Mouse (Mus musculus) cerebellum, adult 11 months (tissue): ENCODE results near the gene B4galt2.

Source experiments
- DNase-seq: peaks from one replicate; pipeline ENCODE4 v3.0.0; 2022

The B4galt2 gene

DNA sequence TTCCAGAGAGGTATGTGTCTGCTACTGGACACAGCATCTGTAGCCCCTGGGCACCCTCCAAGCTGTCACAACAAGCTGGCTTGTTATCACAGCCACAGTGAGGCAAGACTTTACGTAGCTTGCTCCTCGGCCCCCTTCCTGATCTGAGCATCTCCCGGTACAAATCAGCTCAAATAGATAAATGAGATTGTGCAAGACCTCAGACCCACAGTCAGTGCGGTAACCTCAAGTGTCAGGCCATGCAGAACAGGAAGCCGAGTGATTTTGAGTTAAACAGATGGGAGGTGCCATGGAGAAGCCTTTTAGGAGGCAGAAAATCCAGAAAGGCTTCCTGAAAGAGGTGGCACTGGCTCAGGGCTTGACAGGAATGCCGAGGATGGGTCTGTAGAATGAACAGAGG lies 16.3 kb downstream of the B4galt2 start:
- no peak for DNase-seq

DNA sequence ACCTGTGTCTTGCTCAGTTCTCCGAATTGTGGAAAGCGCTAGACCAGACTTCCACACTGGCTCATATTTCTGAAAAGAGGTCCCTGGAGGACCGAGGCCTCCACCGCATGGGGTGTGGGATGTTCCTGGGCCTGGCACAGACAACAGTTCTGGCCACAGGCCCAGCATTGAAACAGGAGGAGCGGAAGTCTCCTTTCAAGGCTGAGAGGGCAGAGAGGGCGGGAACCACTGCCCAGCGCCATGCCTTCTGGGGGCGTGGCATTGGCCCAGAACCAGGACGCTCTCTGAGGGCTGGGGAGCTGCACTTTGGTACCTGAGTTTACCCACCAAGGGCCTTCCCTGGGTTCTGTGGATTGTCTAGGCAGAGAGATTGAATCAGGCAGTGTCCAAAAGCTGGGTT lies 17.2 kb downstream of the B4galt2 start:
- no peak for DNase-seq

DNA sequence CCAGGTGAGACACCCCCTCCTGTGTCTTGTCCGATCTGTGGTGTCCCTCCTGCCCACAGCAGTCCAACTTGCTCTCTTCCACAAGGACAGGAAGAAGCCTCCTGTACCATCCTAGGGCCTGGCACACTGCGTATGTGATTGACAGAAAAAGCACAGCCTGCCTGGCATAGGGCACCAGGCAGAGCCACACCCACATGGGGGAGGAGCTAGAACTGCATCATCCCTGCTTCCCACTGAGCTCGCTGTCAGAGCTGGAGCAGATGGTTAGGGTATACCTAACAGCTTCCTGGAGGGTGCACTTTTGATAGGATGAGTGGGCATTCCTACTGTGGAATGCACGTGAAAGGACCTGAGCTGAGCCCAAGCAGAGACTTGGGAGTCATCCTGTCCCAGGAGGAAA lies 20.5 kb downstream of the B4galt2 start:
- DNase-seq: no peak

DNA sequence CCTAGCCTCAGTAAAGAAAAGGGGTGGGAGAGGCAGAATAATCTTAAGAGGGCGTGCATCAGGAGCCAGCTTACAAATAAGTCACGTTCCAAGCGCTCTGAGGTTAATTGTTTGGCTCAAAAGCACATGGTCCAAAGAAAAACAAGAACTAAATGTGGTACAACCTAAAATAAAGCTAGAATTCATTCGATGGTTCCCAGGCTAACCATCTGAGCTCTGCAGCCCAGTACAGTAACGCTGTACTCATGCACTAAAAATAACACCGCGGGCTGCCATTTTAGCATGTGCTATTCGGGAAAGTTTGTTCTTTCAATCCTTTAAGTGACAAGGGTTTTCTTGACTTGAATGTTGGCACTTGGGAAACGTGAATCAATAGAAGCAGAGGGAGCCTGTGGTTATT lies 22.7 kb downstream of the B4galt2 start:
- DNase-seq: no peak

DNA sequence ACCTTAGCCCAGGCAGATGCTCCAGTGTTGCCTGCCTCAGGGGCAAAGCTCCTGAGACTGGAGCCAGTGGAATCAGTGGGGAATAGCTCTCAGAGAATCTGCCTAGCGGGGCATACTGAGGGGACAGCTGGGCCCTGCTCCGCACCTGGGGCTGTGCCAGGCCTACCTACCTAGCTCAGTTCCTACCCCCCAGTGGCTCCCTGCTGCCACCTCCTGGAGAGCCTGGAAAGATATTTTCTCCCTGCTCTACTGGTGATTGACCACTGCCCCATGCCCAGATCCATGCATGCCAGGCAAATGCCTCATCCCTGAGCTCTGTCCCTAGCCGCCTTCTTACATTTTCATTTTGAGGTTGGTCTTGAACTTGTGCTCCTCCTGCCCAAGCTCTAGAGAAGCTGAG lies 24.5 kb downstream of the B4galt2 start:
- peak; percentile 55 for DNase-seq

DNA sequence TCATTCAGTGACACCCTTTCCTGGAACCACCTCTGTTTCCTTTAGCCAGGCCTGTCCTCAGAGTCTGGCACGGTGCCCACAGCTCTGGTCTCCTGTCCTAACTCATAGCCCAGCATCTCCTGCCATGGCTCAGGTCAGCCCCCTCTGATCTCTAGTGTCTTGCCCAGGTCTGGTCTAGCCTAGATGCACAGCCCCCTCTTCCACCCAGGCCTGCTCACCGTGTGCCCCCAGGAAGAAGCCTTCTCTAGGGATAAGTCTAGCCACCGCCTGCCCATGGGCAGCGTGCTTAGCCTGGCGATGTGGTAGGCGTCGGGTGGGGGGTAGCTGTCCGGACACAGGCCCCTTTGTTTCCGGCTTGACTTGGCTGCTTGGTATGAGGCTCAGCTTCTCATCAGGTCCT lies 28.1 kb downstream of the B4galt2 start:
- DNase-seq: no peak

DNA sequence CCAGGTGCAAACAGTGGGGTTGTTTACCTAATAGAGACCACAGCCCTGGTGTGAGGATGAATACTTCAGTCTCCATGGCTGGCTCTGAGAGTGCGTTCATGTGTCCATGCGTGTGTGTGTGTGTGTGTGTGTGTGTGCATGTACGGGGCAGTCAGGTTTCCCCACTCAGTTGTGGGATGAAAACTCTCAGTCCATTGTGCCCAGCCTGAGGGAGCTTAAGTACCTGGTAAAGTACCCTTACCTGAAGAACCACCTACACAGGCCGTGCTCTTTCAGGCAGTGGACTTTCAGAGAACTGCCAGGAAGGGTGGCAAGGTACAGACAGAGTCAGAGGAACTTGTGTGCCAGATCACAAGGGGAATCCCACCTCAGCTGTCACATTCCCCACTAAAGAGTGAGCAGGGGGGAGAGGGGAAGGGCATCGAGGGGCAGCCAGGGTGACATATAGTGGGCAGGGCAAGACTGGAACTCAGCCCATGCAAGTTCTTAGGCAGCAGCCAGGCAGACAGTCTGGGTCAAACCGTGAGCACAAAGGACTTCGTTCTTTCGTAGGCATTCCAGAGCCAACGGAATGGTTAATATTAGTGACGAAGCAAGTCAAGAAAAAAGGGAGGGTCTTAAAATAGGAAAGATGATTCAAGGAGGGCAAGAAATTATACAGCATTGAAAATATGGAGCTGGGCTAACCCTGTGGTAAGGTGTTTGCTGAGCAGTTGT lies 31.0 kb downstream of the B4galt2 start:
- no peak for DNase-seq

DNA sequence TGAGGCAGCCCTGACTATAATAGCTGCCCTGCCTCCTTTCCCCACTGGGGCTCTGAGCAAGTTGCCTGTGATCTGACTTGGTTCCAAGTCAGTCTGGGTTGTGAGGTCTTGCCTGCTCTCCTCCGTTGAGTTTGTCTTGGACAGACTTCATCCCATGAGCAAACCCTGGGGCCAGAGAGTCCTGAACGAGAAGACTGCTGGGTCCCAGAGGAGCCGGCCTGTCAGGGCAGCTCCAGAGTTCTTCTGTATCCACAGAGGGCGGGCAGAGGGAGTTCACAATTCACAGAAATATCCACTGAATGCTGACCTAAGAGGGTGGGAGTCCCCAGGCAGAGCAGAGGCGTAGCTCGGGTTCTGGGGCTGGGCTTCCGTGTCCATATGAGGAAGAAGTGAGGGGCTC lies 32.4 kb downstream of the B4galt2 start:
- DNase-seq: no peak

DNA sequence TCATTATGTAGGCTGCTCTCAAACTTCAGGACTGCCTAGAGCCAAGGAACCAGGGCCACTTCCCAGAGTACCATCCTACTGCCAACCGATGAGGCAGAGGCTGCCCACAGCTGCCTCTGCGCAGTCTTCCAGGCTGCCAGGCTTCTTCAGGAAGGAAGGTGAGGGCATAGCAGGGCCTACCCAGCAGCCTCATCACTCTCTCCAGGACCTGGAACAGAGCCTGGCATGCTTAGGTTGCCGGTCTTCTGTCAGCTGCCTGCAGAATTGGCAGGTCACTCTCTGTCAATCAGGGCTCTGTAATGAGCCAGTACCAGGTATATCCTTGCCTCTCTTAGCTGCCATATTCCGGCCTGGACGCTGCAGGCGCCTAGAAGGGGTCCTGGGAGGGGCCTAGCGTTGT lies 33.1 kb downstream of the B4galt2 start:
- no peak for DNase-seq

DNA sequence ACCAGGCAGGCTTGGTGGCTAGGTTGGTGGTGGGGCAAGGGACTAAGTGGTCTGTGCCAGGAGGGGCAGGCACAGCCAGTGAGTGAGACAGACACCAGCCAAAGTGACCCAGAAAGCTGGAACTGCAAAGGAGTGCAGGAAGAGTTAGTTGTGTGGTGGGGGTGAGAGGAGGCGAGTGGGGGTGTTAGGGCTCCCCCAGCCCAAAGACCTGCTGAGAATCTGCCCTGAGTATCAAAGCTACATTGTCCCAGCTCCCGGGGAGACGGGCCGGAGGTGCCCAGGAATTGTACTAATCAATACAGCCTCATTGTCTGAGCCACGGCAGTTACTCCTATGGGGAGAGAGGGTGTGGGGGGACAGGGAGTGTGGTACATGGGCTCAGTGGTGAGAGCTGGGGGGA lies 33.8 kb downstream of the B4galt2 start:
- DNase-seq: no peak

DNA sequence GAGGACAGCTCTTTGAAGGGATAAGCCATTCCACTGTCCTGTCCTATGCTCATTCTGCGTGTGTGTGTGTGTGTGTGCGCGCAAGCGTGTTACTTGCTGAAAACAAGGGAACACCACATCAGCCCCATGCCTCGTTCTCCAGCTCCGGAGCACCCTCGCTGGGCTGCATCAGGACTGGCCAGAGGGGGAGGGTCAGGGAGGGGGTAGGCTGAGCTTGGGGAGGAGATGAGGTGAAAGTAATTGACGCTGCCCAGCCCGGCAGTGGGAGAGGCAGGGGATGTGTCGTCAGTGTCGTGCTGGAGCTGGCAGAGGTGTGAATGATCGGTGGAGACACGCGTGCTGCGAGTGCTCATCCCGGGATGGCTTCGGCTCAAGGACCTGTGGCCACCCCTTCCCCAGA lies 34.2 kb downstream of the B4galt2 start:
- DNase-seq: no peak

DNA sequence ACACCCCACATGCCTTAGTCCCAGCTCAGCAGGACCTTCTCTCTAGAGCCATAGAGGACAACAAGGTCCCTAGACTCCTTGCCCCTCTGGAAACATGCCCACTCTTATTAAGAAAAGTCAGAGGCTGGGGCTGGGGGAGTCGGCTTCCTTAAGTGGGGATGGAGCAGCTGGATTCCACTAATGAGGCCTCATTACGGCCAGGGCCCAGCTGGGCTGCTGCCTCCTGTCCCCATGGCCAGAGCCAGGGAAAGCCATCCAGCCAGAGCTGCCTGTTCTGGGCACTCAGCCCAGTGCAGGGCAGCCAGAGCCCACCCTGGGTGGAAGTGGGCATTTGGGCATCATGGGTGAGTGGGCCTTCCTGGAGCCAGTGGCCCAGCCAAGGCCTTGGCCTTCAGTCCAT lies 36.3 kb downstream of the B4galt2 start:
- DNase-seq: no peak

DNA sequence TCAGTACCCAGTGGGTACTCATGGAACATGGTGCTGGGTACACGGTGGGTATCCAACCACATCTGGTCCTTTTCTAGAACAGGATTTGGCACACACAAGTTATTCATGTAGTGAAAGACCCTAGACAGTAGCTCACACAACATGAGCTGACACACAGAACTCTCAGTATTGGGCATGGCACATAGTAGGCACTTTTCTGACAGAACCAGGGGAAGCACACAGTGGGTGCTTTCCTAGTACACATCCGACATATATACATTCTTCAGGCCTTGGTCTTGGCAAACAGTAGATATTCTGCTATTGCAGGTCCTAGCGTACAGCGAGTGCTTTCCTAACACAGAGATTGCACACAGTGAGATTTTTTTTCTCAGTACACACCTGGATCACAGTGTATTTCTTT lies 37.0 kb downstream of the B4galt2 start:
- no peak for DNase-seq

DNA sequence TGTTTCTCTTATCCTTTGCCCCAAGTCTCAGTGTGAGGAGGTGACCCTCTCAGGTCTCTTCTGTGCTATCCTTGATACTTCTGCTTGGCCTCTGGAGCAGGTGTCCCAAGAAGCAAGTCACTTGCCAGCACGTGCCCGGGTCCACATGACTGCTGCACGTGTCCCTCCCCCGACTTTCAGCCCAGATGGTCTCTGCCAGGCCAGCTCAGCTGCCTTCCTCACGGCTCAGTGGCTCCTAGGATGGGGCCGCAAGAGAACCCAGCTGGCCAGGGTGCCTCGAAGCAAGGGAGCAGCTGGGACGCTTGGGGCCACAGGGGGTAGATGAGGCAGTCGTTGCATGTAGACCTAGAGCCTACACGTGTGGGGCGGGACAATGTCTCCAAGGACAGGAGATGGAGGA lies 38.0 kb downstream of the B4galt2 start:
- no peak for DNase-seq

DNA sequence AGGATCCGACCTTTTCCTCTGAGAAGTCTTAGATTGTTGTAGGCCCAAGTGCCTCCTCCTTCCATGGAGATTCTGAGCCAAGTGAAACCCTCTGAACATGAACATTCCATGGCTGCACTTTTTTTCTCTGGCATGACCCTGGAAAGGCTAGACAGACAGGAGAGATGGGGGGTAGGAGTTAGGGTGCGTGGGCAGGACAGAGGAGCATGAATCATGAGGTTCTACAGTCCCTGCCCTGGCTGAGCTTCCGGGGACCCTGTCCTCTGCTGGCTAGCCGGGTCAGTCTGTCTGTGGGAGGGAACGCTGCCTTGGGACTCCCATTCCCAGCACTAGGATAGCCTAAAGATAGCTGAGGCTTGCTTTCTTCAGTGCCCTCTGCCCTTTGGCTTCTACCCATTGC lies 38.8 kb downstream of the B4galt2 start:
- DNase-seq: no peak

DNA sequence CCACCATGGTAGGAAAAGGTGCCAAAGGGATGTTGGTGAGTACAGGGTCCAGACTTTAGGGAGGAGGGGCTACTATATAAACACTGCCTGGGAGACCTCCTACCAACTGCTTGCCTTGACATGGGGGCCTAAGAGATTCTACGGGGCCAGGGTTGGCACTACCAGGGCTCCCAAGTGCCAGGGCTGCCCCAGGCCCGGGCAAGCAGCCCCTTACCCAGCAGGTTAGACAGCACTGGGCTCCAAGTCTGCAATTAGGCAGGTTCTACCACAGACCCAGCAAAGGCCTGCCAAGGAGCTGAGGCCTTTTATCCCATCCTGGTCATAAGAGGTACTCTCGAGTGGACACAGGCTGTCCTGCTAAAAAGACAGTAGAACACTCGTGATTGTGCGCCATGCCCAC lies 40.2 kb downstream of the B4galt2 start:
- DNase-seq: no peak

DNA sequence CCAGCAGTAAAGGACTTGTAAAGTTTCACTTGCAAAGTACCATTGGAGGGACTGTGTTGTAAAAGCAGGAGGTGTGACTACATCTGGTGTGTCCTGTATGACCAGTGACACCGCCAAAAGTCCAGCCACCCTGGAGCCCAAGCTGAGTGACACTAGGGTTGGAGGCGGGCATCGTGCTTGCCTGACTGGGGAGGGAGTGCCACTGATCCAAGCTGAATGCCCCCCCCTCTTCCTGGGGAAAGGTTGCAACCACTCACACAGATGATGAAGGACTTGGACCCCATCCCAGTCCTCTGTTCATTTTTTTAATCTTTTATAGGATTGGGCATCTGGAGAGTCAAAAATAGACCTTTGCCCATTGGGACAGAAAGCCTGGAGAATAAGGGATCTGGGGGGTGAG lies 41.7 kb downstream of the B4galt2 start:
- DNase-seq: no peak

DNA sequence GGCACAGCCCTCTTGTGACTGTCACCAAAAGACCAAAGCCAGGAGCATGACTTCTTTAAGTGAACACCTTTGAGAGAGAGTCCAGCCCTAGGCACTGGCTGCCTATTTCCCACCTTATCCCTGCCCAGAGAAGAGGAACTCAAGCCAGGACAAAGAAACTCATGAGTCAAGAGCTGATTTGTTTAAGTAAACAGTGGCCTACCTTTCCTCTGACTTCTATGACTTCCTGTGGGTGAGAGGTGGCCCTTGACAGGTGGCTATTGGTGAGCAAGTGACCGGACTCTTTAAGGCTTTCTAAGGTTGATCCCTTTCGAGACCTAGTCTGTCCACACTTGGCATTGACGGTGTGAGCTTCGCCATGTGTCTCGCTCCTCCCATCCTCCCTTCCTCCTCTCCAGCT lies 42.5 kb downstream of the B4galt2 start:
- no peak for DNase-seq

DNA sequence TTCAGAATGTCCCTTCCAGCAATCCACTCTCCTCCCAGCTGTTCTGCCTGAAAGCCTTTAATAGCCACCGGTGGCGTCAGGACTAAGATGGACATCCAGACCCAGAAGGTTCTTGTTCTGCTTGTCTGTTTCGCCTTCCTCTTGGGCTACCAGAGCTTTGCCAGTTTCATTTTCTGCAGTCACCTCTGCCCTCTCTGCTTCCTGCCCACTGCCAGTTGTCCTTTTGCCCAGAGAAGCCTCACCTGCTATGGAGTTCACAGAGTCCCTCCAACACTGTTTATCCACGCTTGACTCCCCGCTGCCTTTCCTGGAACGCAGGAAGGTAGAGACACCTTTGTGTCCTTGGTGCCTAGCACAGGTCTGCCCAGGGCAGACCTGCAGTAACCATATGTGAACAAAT lies 43.9 kb downstream of the B4galt2 start:
- no peak for DNase-seq

DNA sequence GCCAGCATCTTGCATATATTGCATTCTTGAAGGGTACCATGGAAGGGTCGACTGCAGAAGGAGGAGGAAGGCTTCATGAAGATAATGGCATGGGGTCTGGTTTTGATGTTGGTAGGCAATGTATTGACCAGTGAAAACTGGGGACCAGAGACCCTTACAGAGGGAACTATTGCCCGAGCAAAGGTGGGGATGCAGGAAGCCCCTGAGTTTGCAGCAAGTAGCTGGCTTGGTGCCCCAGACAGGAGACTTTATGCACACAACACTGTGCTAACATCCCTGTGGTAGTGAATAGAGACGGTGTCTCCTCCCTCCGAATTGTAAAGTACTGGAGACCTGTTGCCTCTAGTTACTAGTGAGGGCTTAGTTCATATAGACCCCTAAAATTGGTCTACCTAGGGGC lies 46.0 kb downstream of the B4galt2 start:
- DNase-seq: no peak

DNA sequence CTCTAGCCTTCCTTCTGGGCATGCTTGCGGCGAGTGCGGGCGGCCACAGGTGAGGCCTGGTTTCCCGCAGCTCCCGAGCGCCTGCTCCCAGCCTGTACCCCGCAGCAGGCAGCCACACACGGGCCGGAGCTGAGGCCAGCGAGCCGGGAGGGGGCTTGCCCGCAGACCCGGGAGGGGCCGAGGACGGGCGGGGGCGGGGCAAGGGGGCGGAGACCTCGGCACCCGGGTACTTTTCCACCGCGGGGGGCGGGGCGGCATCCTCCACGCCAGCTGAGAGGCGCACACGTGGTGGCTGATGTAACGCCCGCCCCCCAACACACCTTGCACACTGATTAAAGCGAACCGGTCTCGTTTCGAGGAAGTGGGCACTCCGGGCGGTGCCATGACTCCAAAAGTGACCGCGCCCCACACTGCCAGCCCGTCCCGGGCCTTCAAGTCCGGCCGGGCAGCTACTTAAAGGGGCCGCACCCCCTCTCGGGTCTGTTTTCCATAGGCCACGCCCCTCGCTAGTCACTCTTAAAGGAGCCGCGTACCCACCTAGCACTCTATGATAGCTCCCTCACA lies 47.0 kb downstream of the B4galt2 start:
- DNase-seq: peak; percentile 88

DNA sequence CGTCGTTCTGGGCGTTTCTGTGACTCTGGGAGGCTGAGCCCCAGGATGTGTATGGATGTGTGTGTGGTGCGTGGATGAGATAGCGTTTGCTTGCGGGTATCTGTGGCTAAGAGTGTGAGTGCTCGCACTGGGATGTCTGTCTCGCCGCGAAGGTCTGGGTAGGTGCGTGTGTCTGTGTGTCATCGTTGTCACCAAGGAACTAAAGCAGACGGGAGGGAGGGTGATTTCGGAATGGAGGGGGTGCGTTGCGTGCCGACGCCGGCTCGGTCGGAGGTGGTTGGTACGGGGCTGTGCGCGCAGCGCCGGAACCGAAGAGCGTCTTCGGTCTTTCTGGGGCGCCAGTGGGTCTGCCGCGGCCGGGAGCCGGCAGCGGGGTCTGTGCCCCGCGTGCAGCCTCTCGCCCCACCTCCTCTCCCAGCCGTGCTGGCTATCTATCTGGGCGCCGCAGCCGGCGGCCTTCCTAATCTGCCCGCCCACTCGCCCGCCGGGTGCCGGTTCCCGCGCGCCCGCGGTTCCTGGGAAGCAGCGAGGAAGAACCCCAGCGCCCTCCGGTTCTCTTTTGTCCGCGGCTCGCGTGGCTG lies 47.7 kb downstream of the B4galt2 start:
- no peak for DNase-seq

DNA sequence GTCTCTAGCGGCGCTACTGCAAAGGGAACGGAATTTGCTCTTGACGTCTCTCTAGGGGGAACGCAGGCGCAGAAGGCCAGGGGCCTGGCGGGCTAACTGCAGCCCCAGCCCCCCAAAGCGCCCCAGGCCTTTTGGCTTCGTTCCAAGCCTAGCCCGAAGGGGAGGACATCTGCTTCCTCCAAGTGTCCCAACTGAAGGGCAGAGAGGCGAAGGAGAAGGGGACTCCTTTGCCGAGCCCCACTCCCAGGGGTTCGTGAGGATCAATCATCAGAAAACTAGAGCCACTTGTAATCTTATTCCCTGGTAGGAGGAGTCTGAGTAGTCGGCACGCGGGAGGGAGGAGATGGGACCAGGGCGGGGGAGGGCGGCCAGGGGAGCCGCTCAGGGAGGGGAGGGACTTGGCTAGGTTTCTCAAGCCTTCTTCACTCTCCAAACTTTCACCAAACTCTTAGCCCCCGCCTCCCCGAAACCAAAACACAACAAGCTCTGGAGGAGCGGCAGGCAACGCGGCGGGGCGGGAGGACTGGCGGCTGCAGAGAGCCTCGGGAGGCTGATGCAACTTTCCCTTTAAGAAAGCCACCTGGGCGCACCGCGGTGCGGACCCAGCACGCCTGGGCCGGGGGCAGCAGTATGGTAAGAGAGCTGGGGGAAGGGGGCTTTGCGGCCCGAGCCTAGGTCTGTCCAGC lies 48.3 kb downstream of the B4galt2 start:
- DNase-seq: no peak

DNA sequence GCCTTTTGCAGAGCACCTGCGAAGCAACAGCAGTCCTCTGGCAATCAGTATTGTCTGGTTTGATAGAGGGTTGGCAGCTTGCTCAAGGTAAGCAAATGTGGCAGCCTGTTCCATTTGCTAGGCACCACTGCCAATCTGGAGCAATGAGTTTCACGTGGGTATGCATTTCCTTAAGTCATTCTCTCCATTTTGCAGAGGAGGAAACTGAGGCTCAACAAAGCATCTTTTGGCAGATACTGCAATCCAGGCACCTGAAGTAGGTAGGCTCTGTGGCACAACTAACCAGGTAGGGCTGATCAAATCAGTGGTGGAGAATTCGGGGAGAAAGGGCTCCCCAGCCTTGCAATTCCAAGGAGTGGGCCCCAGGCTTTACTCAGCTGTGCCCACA lies 48.8 kb downstream of the B4galt2 start, which contains the start of gene Slc6a9:
Slc6a9 (plus strand) TSS at position 50 of the 388 bp plus-strand sequence.
- DNase-seq: no peak
